Mouse (Mus musculus) neural tube, embryonic 12.5 days (tissue): ENCODE measurements around the gene Gm10647. TPM values are rescaled to one million over a fixed set of nuclear protein-coding genes. Genes with fewer than 3 reads are reported as not detected.
"Not testable (repeated sequence)": the region's sequence is repeated elsewhere in the genome, so short reads cannot be mapped to it uniquely, and the experiment has no call there.

ENCODE experiments used
- ATAC-seq: fragments of 200-750 bp; cut with Nextera tagmentation; 2 replicates; pipeline ENCODE4 v1.8.0; 2017; ENCODE audit warnings: low read depth, mild to moderate bottlenecking, moderate TSS enrichment, moderate library complexity; ENCODE audit not compliant: low FRiP score
- H3K27ac ChIP-seq: fragments of 300-500 bp; sonication (generic); 2 replicates; pipeline ENCODE4 v1.5.1; 2016
- H3K27me3 ChIP-seq: fragments of 300-500 bp; sonication (generic); replicated peaks from 2 replicates; pipeline ENCODE4 v1.6.1; 2016; ENCODE audit warnings: mild to moderate bottlenecking
- H3K36me3 ChIP-seq: fragments of 300-500 bp; sonication (generic); 2 replicates; pipeline ENCODE4 v1.6.1; 2016; ENCODE audit warnings: mild to moderate bottlenecking
- H3K4me1 ChIP-seq: fragments of 300-500 bp; sonication (generic); 2 replicates; pipeline ENCODE4 v1.6.1; 2016
- H3K4me2 ChIP-seq: fragments of 300-500 bp; sonication (generic); replicated peaks from 2 replicates; pipeline ENCODE4 v1.6.1; 2016; ENCODE audit warnings: mild to moderate bottlenecking
- H3K4me3 ChIP-seq: fragments of 300-500 bp; sonication (generic); 2 replicates; pipeline ENCODE4 v1.5.1; 2016
- H3K9ac ChIP-seq: fragments of 300-500 bp; sonication (generic); 2 replicates; pipeline ENCODE4 v1.6.1; 2016; ENCODE audit warnings: mild to moderate bottlenecking
- H3K9me3 ChIP-seq: fragments of 300-500 bp; sonication (generic); 2 replicates; pipeline ENCODE4 v1.6.1; 2016; ENCODE audit warnings: mild to moderate bottlenecking
- WGBS: fragments of 180-500 bp; shearing (Covaris S2); methylation state at CpG from one replicate; pipeline ENCODE4 v1.1.7; 2016; 5-methylcytosine and 5-hydroxymethylcytosine counted together
- polyA plus RNA-seq: library from polyadenylated mRNA; unstranded; fragments of >200 nt; fragmentation: Nextera tagmentation; extraction: Ambion mirVana; gene quantifications from 2 replicates; pipeline ENCODE4 v1.2.1, GENCODE M21; 2016

Gene Gm10647
- polyA plus RNA-seq, 1 experiment from 2014 or later = 0.24 TPM

DNA sequence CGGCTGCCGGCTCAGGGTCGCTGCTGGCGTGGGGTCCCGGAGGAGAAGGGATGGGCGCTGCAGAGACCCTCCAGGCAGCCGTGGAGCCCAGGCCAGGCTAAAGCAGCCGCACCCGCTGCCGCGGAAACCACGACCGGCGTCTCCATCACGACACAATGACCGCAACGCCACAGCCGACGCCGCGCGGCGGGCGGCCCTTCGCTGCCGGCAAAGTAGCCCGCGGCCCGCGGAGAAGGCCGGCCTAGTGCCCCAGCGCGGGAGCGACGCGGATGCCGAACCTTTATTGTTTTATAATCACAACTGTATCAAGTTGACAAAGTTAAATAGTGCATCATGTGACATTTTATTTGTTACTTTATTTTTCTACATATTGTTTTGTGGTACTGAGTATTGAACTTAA is 9.1 kb downstream of the Gm10647 start:
- H3K4me1 ChIP-seq, H3K9me3 ChIP-seq, H3K27ac ChIP-seq, H3K36me3 ChIP-seq, ATAC-seq: not testable (repeated sequence)
- peak overlapping the region; percentile 55 for H3K4me2 ChIP-seq
- H3K4me3 ChIP-seq = peak overlapping the region; percentile 29
- H3K9ac ChIP-seq = 0 out of 2 replicates have a peak overlapping the region, but pooled peaks have one; percentile 48
- under 1% methylated on average over 31 of the region's 37 CpGs for WGBS
- H3K27me3 ChIP-seq = peaks cover 19% of the 10 kb centered on the region

DNA sequence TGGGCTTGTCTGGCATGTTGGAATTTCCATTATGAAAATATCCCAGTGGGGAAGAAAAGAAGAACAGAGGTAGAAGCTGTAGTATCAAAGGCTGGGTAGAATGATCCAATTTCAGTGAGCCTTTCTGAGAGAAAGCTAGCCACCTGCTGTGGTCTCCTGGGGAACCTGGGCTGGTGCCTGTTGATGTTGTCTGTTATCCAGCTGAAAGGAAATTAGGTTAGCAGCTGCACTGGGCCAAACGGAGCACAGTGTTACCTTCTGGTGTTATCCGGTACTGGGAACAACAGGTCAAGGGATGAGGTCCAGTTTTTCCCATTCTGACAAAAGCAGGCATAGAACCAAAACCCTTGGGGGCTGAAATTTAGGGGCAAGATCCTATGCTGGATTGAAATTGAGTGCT is 16.6 kb downstream of the Gm10647 start:
- no peaks in the 10 kb centered on the region for H3K27me3 ChIP-seq
- no peak overlapping the region for H3K27ac ChIP-seq
- 18% methylated on average over 2 of the region's 2 CpGs for WGBS

DNA sequence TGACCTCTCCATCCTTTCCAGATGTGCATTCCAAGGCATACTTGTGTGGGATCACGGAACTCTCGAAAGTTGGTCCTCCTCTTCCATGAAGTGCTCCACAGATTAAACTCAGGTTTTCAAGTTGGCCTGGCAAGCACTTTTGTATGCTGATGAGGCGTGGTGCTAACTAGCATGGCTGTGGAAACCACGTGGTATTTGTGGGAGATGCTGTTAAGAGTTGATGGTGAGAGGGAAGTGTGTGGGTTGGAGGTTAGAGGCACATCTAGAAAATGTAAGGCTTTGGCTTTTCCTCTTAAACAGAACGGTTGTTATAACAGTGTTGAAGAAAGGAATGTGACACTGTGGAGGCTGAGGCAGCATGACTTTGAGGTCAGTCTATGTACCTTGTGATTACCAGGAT is 24.2 kb downstream of the Gm10647 start:
- no peak overlapping the region for H3K4me3 ChIP-seq
- ATAC-seq = no peak
- 83% methylated on average over 5 of the region's 5 CpGs for WGBS
- no peaks in the 10 kb centered on the region for H3K9me3 ChIP-seq
- no peaks in the 10 kb centered on the region for H3K36me3 ChIP-seq
- no peaks in the 10 kb centered on the region for H3K4me1 ChIP-seq
- H3K9ac ChIP-seq = no peak overlapping the region
- H3K27ac ChIP-seq = no peak overlapping the region
- no peak overlapping the region for H3K4me2 ChIP-seq
- H3K27me3 ChIP-seq = no peaks in the 10 kb centered on the region

More for the DNA sequence above, 16.6 kb downstream of the Gm10647 start:
- ATAC-seq = no peak
- H3K36me3 ChIP-seq = no peaks in the 10 kb centered on the region
- no peak overlapping the region for H3K4me2 ChIP-seq
- no peaks in the 10 kb centered on the region for H3K4me1 ChIP-seq
- no peaks in the 10 kb centered on the region for H3K9me3 ChIP-seq
- H3K4me3 ChIP-seq = no peak overlapping the region
- no peak overlapping the region for H3K9ac ChIP-seq

DNA sequence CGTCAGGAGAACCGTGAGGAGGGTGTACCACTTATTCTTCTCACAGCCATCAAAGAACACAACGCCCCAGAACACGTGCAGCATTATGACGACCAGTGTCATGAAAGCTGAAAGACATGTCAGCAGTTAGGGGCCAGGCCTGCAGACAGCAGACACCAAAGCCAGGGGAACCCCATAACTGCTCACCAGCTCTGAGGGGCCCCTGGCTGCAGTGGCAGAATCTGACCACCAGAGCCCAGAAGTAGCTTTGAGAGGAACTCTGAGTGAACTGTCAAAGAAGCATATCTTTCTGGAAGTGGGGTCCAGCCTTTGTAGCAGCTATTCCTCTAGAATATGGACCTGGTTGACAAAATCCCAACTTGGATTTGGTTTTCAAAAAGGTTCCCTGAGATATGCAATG is 25.4 kb downstream of the Gm10647 start:
- not testable (repeated sequence) for ATAC-seq, H3K4me2 ChIP-seq, H3K27me3 ChIP-seq, H3K36me3 ChIP-seq, H3K9ac ChIP-seq, H3K9me3 ChIP-seq, H3K27ac ChIP-seq, H3K4me3 ChIP-seq, H3K4me1 ChIP-seq
- 76% methylated on average over 2 of the region's 5 CpGs for WGBS

- H3K27ac ChIP-seq = no peak overlapping the region
- no peaks in the 10 kb centered on the region for H3K27me3 ChIP-seq
- 52% methylated on average over 1 of the region's 1 CpGs for WGBS
- H3K9ac ChIP-seq = no peak overlapping the region
- ATAC-seq = no peak
- H3K4me1 ChIP-seq = no peaks in the 10 kb centered on the region
- no peak overlapping the region for H3K4me3 ChIP-seq
- H3K36me3 ChIP-seq = no peaks in the 10 kb centered on the region
- no peak overlapping the region for H3K4me2 ChIP-seq
- no peaks in the 10 kb centered on the region for H3K9me3 ChIP-seq
These were observed 29.2 kb downstream of the Gm10647 start for GRCm38 (mm10) chr9:66825990-66826389.

- no peak for ATAC-seq
- H3K4me2 ChIP-seq = no peak overlapping the region
- no peak overlapping the region for H3K9ac ChIP-seq
- no peak overlapping the region for H3K27ac ChIP-seq
- H3K36me3 ChIP-seq = no peaks in the 10 kb centered on the region
- peaks cover 14% of the 10 kb centered on the region; the same call in 1 of the 2 replicates for H3K4me1 ChIP-seq
- H3K27me3 ChIP-seq = peaks cover 7% of the 10 kb centered on the region; the same call in 1 of the 2 replicates
- 69% methylated on average over 4 of the region's 4 CpGs for WGBS
- no peak overlapping the region for H3K4me3 ChIP-seq
- H3K9me3 ChIP-seq = no peaks in the 10 kb centered on the region
These were observed 35.6 kb downstream of the Gm10647 start for GRCm38 (mm10) chr9:66832366-66832908.

DNA sequence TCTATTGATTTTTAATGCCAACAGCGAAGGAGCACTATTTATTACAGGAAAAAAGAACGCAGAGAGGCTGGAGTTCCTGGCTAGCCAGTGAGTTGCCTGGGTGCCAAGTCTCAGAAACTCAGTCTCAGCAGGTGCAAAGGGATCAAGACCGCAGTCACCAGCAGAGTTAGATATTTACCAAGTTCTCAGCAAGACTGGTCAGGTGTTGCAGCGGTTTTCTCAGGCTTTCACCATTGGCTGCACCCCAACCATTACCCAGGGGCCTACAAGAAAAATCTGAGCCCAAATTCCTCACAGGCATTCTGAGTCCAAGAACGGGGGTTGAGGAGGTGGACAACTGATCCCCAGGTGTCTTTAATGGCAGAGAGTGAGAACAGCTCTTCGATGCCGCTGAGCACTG is 37.0 kb downstream of the Gm10647 start:
- Histone ChIP-seq H3K4me1 (peaks cover 14% of the 10 kb centered on the region; the same call in 1 of the 2 replicates), H3K4me2 (peak overlapping the region; percentile 95), H3K9me3 (no peaks in the 10 kb centered on the region), H3K27me3 (peaks cover 7% of the 10 kb centered on the region; the same call in 1 of the 2 replicates), H3K36me3 (no peaks in the 10 kb centered on the region), H3K27ac (no peak overlapping the region), H3K4me3 (peak overlapping the region; percentile 49), H3K9ac (peak overlapping the region; percentile 49)
- WGBS = 16% methylated on average over 7 of the region's 7 CpGs
- no peak for ATAC-seq

DNA sequence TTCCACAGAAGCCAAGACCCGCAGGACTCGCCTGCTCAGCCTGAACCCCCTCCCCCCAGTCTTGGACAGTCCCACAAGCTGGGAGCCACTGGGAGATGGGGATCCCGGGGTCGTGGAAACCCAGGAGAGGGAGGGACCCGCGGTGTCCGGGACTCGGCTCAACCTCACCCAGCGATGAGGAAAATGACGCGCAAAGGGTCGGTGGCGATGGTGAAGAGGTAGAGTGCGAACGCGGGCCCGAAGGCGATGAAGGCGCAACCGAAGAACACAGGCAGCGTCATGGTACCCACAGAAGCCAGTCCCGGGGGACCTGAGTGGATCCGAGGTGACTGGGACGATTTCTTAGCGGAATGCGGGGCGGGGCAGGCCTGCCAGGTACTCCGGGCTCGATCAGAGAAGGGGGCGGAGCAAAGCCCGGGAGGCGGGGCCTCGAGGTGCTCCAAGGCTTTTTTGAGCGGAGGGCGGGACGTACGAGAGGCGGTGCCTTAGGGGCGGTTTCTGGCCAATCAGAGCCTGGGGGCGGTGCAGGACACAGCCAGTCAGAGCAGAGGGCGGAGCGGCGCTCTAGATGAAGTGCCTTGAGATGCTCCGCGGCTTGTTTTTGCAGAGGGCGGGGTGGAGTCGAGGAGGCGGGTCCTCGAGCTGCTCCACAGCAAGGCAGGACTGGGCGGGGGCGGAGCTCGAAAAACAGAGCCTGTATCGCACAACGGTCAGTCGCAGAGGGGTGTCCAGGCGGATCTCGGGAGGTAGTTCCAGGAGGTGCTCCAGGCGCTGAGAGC is 37.7 kb downstream of the Gm10647 start, which contains the start of gene Aph1c:
Gene Aph1c, minus strand, starts transcription at position 409 of the 779 bp plus-strand sequence.
- Histone ChIP-seq H3K4me1 (peaks cover 14% of the 10 kb centered on the region; the same call in 1 of the 2 replicates), H3K9me3 (no peaks in the 10 kb centered on the region), H3K4me2 (peak within 1 kb of the TSS; percentile 95), H3K36me3 (no peaks in the 10 kb centered on the region), H3K4me3 (peak within 1 kb of the TSS; percentile 49), H3K27me3 (peaks cover 7% of the 10 kb centered on the region; the same call in 1 of the 2 replicates), H3K27ac (no peak within 1 kb of the TSS), H3K9ac (peak within 1 kb of the TSS; percentile 49)
- ATAC-seq = peak; percentile 99
- under 1% methylated on average over 58 of the region's 58 CpGs for WGBS

- no peaks in the 10 kb centered on the region for H3K9me3 ChIP-seq
- H3K4me3 ChIP-seq = peak overlapping the region; percentile 49
- peak overlapping the region; percentile 35; the same call in 1 of the 2 replicates for H3K9ac ChIP-seq
- peaks cover 7% of the 10 kb centered on the region; the same call in 1 of the 2 replicates for H3K27me3 ChIP-seq
- peaks cover 14% of the 10 kb centered on the region; the same call in 1 of the 2 replicates for H3K4me1 ChIP-seq
- H3K4me2 ChIP-seq = peak overlapping the region; percentile 95
- no peaks in the 10 kb centered on the region for H3K36me3 ChIP-seq
- WGBS = under 1% methylated on average over 24 of the region's 24 CpGs
- no peak overlapping the region for H3K27ac ChIP-seq
- peak; percentile 81 for ATAC-seq
These were observed 38.2 kb downstream of the Gm10647 start for GRCm38 (mm10) chr9:66835097-66835480.

DNA sequence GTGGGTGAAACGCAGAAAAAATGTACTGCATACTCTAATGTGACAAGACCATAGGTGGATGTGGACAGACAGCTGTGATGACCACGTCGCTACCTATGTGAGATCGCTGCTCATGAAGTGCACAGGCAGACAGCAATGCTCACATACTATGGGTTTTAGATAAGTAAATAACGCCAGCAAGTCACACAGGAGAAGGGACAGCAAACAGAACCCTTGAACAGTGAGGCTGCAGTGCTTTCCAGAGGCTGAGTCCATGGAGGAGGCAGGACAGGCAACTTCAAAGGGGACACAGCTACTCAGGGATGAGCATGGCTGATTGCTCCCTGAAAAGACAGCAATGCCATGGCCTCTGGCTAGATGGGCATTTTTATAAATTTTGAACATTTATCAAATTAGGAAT is 50.0 kb downstream of the Gm10647 start:
- 96% methylated on average over 5 of the region's 5 CpGs for WGBS

More for the DNA sequence above, 50.0 kb downstream of the Gm10647 start:
- Histone ChIP-seq H3K4me3 (no peak overlapping the region), H3K27me3 (no peaks in the 10 kb centered on the region), H3K4me1 (peaks cover 4% of the 10 kb centered on the region; the same call in 1 of the 2 replicates), H3K27ac (no peak overlapping the region), H3K36me3 (peaks cover 16% of the 10 kb centered on the region), H3K9ac (no peak overlapping the region), H3K4me2 (no peak overlapping the region), H3K9me3 (no peaks in the 10 kb centered on the region)
- no peak for ATAC-seq
